Mouse (Mus musculus) CH12.LX (cell line): ENCODE measurements at regions not wholly inside any gene's neighbourhood (a gene's known extent, or its start where the extent isn't known, plus 50 kb on each side); places are given as distances from the start of the nearest gene placed in this dataset.

Source experiments
- CTCF ChIP-seq, 2 experiments: IDR thresholded peaks in 1 of 2; conservative IDR thresholded peaks in 1 of 2; 2 replicates each; pipeline ENCODE4 v1.5.1; 2011 to 2012; ENCODE audit warnings: low read depth in 2 of 2, low read length in 2 of 2, improper control_type of control experiment in 1 of 2, inconsistent platforms in 1 of 2, mild to moderate bottlenecking in 1 of 2, moderate library complexity in 1 of 2
- EP300 ChIP-seq: IDR thresholded peaks from 2 replicates; pipeline ENCODE4 v1.6.1; 2011; ENCODE audit warnings: low read length, improper control_type of control experiment
- GABPA ChIP-seq: IDR thresholded peaks from 2 replicates; pipeline ENCODE4 v1.6.1; 2012; ENCODE audit warnings: low read depth, low read length, improper control_type of control experiment, inconsistent platforms; ENCODE audit not compliant: insufficient replicate concordance
- JUN ChIP-seq: IDR thresholded peaks from 2 replicates; pipeline ENCODE4 v1.6.1; 2011; ENCODE audit warnings: low read depth, mild to moderate bottlenecking, low read length, improper control_type of control experiment, moderate library complexity; ENCODE audit not compliant: insufficient read depth
- MYC ChIP-seq: IDR thresholded peaks from 2 replicates; pipeline ENCODE4 v1.6.1; 2011; ENCODE audit warnings: low read depth, mild to moderate bottlenecking, improper control_type of control experiment, low read length
- ZKSCAN1 ChIP-seq: IDR thresholded peaks from 2 replicates; pipeline ENCODE4 v1.6.1; 2012; ENCODE audit warnings: low read depth, inconsistent platforms, low read length, improper control_type of control experiment, borderline replicate concordance

DNA sequence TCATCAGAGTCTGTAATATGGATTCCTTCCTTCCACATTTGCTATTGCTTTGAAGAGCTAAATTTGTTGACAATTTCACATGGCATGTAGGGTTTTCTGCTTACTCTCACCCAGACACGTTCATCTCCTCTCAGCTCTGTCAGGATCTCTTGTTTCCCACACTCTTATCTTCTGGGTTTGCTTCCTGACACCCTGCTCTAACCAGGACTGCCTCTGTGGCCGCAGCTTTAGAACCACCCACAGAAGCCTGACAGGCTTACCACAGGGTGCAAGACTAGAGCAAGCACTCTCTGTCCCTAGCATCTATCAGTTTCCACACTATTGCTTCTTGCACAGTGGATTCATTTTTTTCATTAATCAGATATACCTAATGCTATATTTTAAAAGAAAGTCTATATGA lies 408.5 kb upstream of the Btbd3 start:
- TF ChIP-seq CTCF (conservative IDR thresholded peaks at IDR 0.05 in 1 of 2, IDR thresholded peaks at IDR 0.05 in 1 of 2; ENCODE audit: low read depth in 2 of 2, low read length in 2 of 2) = no peak
- TF ChIP-seq GABPA = no peak
- TF ChIP-seq MYC = no peak
- no peak for TF ChIP-seq JUN
- TF ChIP-seq ZKSCAN1 = no peak
- TF ChIP-seq EP300 = no peak
